22 mouse cellular contexts compared by ENCODE assay signal in genomic region chr3:109918996-109919395, GRCm38 (mm10).
A peak's percentile ranks its signal among the peaks of the same experiment; 100 is the strongest.
DNase-seq lines count a peak whose midpoint lies in the region; ATAC-seq and TF ChIP-seq lines count a peak whose summit lies in the region.
"Had no signal": no experiment of that assay in that cellular context is flagged by ENCODE, and none has a peak within 500 bp of the region (broad histone marks: within the 10 kb centered on the region; RNA-seq: fewer than 3 reads in every experiment).

No protein-coding gene starts in this region.

- no peak for TF ChIP-seq CTCF in forebrain, postnatal 0 days (IDR thresholded peaks at IDR 0.05; ENCODE audit: low read depth)

- no peak overlapping the region for H3K4me2 ChIP-seq in embryonic facial prominence, embryonic 11.5 days (ENCODE audit: low read depth, low read length)
- no peak overlapping the region for H3K4me2 ChIP-seq in midbrain, embryonic 11.5 days
- H3K4me2 ChIP-seq in midbrain, embryonic 14.5 days (ENCODE audit: low read length), result no peak overlapping the region
- H3K4me2 ChIP-seq in forebrain, postnatal 0 days (ENCODE audit: low read depth), result no peak overlapping the region
- H3K4me2 ChIP-seq in neural tube, embryonic 14.5 days (ENCODE audit: low read depth, low read length), result no peak overlapping the region
- H3K4me2 ChIP-seq: limb, embryonic 13.5 days; liver, embryonic 13.5 days; lung, embryonic 14.5 days; neural tube, embryonic 12.5 days had no signal

- DNase-seq in embryonic facial prominence, embryonic 11.5 days (ENCODE audit: low spot score), result peak; percentile 16
- DNase-seq in embryonic facial prominence, embryonic 10.5 days (ENCODE audit: low spot score), result no peak
- DNase-seq in midbrain, embryonic 11.5 days (ENCODE audit: low spot score, missing footprints), result peak; percentile 81
- DNase-seq in midbrain, embryonic 14.5 days, result no peak
- peak; percentile 36 for DNase-seq in forebrain, postnatal 0 days
- no peak for DNase-seq in right cerebral cortex, postnatal 4 days
- no peak for DNase-seq in T-cell, adult 2 months (ENCODE audit: low spot score)
- DNase-seq: adrenal gland, postnatal 14 days; cerebellum, adult 18-20 months; cerebellum, postnatal 36 days; gastrocnemius, postnatal 10 days; heart, adult 2 months; heart, postnatal 36 days; kidney, adult 11 months; kidney, postnatal 10 days; liver, embryonic 13.5 days; lung, embryonic 14.5 days; lung, postnatal 36 days; thymus, postnatal 25 days had no signal

- WGBS in embryonic facial prominence, embryonic 11.5 days, result 36% methylated on average over 3 of the region's 3 CpGs
- 53% methylated on average over 3 of the region's 3 CpGs for WGBS in embryonic facial prominence, embryonic 10.5 days
- WGBS in midbrain, embryonic 11.5 days, result 74% methylated on average over 3 of the region's 3 CpGs
- 73% methylated on average over 3 of the region's 3 CpGs for WGBS in midbrain, embryonic 14.5 days
- 42% methylated on average over 3 of the region's 3 CpGs for WGBS in forebrain, postnatal 0 days
- WGBS in neural tube, embryonic 14.5 days, result 41% methylated on average over 3 of the region's 3 CpGs

- H3K36me3 ChIP-seq in embryonic facial prominence, embryonic 11.5 days (replicated peaks; ENCODE audit: control insufficient read depth, insufficient read depth, low read depth, low read length), result no peaks in the 10 kb centered on the region
- H3K36me3 ChIP-seq in embryonic facial prominence, embryonic 10.5 days (replicated peaks), result no peaks in the 10 kb centered on the region
- H3K36me3 ChIP-seq in midbrain, embryonic 11.5 days (ENCODE audit: control insufficient read depth, insufficient read depth, low read length), result no peaks in the 10 kb centered on the region
- H3K36me3 ChIP-seq in midbrain, embryonic 14.5 days (ENCODE audit: control insufficient read depth, insufficient read depth, low read length), result no peaks in the 10 kb centered on the region
- no peaks in the 10 kb centered on the region for H3K36me3 ChIP-seq in forebrain, postnatal 0 days (ENCODE audit: insufficient read depth)
- no peaks in the 10 kb centered on the region for H3K36me3 ChIP-seq in neural tube, embryonic 14.5 days (ENCODE audit: control insufficient read depth, insufficient read depth, low read length)
- H3K36me3 ChIP-seq: limb, embryonic 13.5 days; liver, embryonic 13.5 days; neural tube, embryonic 12.5 days had no signal

- no peak overlapping the region for H3K9ac ChIP-seq in embryonic facial prominence, embryonic 11.5 days (replicated peaks; ENCODE audit: low read length)
- no peak overlapping the region for H3K9ac ChIP-seq in midbrain, embryonic 11.5 days (ENCODE audit: low read length)
- H3K9ac ChIP-seq in midbrain, embryonic 14.5 days (replicated peaks; ENCODE audit: low read length), result no peak overlapping the region
- no peak overlapping the region for H3K9ac ChIP-seq in forebrain, postnatal 0 days
- H3K9ac ChIP-seq in neural tube, embryonic 14.5 days (replicated peaks; ENCODE audit: low read depth, low read length), result no peak overlapping the region
- H3K9ac ChIP-seq: limb, embryonic 13.5 days; liver, embryonic 13.5 days; lung, embryonic 14.5 days; neural tube, embryonic 12.5 days had no signal

- no peaks in the 10 kb centered on the region for H3K27me3 ChIP-seq in embryonic facial prominence, embryonic 11.5 days (ENCODE audit: control insufficient read depth, insufficient read depth, low read length)
- no peaks in the 10 kb centered on the region for H3K27me3 ChIP-seq in embryonic facial prominence, embryonic 10.5 days (replicated peaks; ENCODE audit: low read depth, poor library complexity, severe bottlenecking)
- no peaks in the 10 kb centered on the region for H3K27me3 ChIP-seq in midbrain, embryonic 11.5 days (ENCODE audit: control insufficient read depth, insufficient read depth, low read length)
- H3K27me3 ChIP-seq in midbrain, embryonic 14.5 days (ENCODE audit: control insufficient read depth, insufficient read depth, low read length), result no peaks in the 10 kb centered on the region
- no peaks in the 10 kb centered on the region for H3K27me3 ChIP-seq in forebrain, postnatal 0 days (ENCODE audit: insufficient read depth, low read length)
- no peaks in the 10 kb centered on the region for H3K27me3 ChIP-seq in neural tube, embryonic 14.5 days (ENCODE audit: control insufficient read depth, insufficient read depth, low read length)
- H3K27me3 ChIP-seq: liver, embryonic 13.5 days; neural tube, embryonic 12.5 days had no signal

- H3K4me1 ChIP-seq in embryonic facial prominence, embryonic 11.5 days (ENCODE audit: control insufficient read depth, insufficient read depth, low read length), result no peaks in the 10 kb centered on the region
- H3K4me1 ChIP-seq in embryonic facial prominence, embryonic 10.5 days, result peaks cover 26% of the 10 kb centered on the region
- peaks cover 4% of the 10 kb centered on the region for H3K4me1 ChIP-seq in midbrain, embryonic 11.5 days (ENCODE audit: control insufficient read depth, insufficient read depth, low read length)
- peaks cover 4% of the 10 kb centered on the region for H3K4me1 ChIP-seq in midbrain, embryonic 14.5 days (ENCODE audit: control insufficient read depth, insufficient read depth, low read length)
- peaks cover 8% of the 10 kb centered on the region for H3K4me1 ChIP-seq in forebrain, postnatal 0 days (ENCODE audit: insufficient read depth)
- peaks cover 4% of the 10 kb centered on the region; the same call in 1 of the 2 replicates for H3K4me1 ChIP-seq in neural tube, embryonic 14.5 days (ENCODE audit: control insufficient read depth, insufficient read depth, low read length)
- H3K4me1 ChIP-seq: liver, embryonic 13.5 days had no signal

- no peak for ATAC-seq in embryonic facial prominence, embryonic 11.5 days (replicated peaks; ENCODE audit: insufficient number of reproducible peaks, low FRiP score, low TSS enrichment, low read depth)
- no peak for ATAC-seq in midbrain, embryonic 11.5 days (ENCODE audit: low FRiP score)
- ATAC-seq in midbrain, embryonic 14.5 days (ENCODE audit: low FRiP score, low TSS enrichment), result no peak
- ATAC-seq in forebrain, postnatal 0 days, result peak; percentile 50; the same call in 1 of the 2 replicates
- peak; percentile 56; the same call in 1 of the 2 replicates for ATAC-seq in neural tube, embryonic 14.5 days (ENCODE audit: low read depth)

- H3K4me3 ChIP-seq in embryonic facial prominence, embryonic 11.5 days (ENCODE audit: low read depth, low read length), result no peak overlapping the region
- no peak overlapping the region for H3K4me3 ChIP-seq in embryonic facial prominence, embryonic 10.5 days
- no peak overlapping the region for H3K4me3 ChIP-seq in midbrain, embryonic 11.5 days (ENCODE audit: low read depth, low read length)
- H3K4me3 ChIP-seq in midbrain, embryonic 14.5 days (replicated peaks; ENCODE audit: low read depth, low read length), result no peak overlapping the region
- no peak overlapping the region for H3K4me3 ChIP-seq in forebrain, postnatal 0 days (ENCODE audit: low read depth, low read length)
- no peak overlapping the region for H3K4me3 ChIP-seq in neural tube, embryonic 14.5 days (ENCODE audit: low read depth, low read length)
- H3K4me3 ChIP-seq: heart, adult 2 months; limb, embryonic 13.5 days; liver, embryonic 13.5 days; neural tube, embryonic 12.5 days had no signal

- no peak overlapping the region for H3K27ac ChIP-seq in embryonic facial prominence, embryonic 11.5 days (replicated peaks; ENCODE audit: low read depth, low read length)
- H3K27ac ChIP-seq in embryonic facial prominence, embryonic 10.5 days (replicated peaks), result no peak overlapping the region
- H3K27ac ChIP-seq in midbrain, embryonic 11.5 days (ENCODE audit: low read depth, low read length), result no peak overlapping the region
- no peak overlapping the region for H3K27ac ChIP-seq in midbrain, embryonic 14.5 days (replicated peaks; ENCODE audit: low read depth, low read length)
- no peak overlapping the region for H3K27ac ChIP-seq in forebrain, postnatal 0 days (ENCODE audit: low read depth, low read length)
- no peak overlapping the region for H3K27ac ChIP-seq in neural tube, embryonic 14.5 days (ENCODE audit: low read depth, low read length)
- H3K27ac ChIP-seq: heart, adult 2 months; limb, embryonic 13.5 days; liver, embryonic 13.5 days; neural tube, embryonic 12.5 days had no signal

- H3K9me3 ChIP-seq in embryonic facial prominence, embryonic 11.5 days (replicated peaks; ENCODE audit: control insufficient read depth, low read length), result no peaks in the 10 kb centered on the region
- no peaks in the 10 kb centered on the region for H3K9me3 ChIP-seq in embryonic facial prominence, embryonic 10.5 days
- H3K9me3 ChIP-seq in midbrain, embryonic 11.5 days (ENCODE audit: control insufficient read depth, low read length), result no peaks in the 10 kb centered on the region
- no peaks in the 10 kb centered on the region for H3K9me3 ChIP-seq in midbrain, embryonic 14.5 days (ENCODE audit: control insufficient read depth, low read length)
- H3K9me3 ChIP-seq in forebrain, postnatal 0 days (ENCODE audit: low read length), result no peaks in the 10 kb centered on the region
- H3K9me3 ChIP-seq in neural tube, embryonic 14.5 days (ENCODE audit: control insufficient read depth, low read length), result no peaks in the 10 kb centered on the region
- H3K9me3 ChIP-seq: limb, embryonic 13.5 days; liver, embryonic 13.5 days; neural tube, embryonic 12.5 days had no signal

Comparison
In these comparisons a context has a peak if more than half of its experiments do, and no peak if none do; other contexts are left out.
1. DNase-seq: peak in embryonic facial prominence, embryonic 11.5 days (single experiment), midbrain, embryonic 11.5 days (single experiment) and forebrain, postnatal 0 days (single experiment); none in embryonic facial prominence, embryonic 10.5 days (single experiment), midbrain, embryonic 14.5 days (single experiment), right cerebral cortex, postnatal 4 days (single experiment) and T-cell, adult 2 months (single experiment).
2. ATAC-seq: peak in forebrain, postnatal 0 days (single experiment) and neural tube, embryonic 14.5 days (single experiment); none in embryonic facial prominence, embryonic 11.5 days (single experiment), midbrain, embryonic 11.5 days (single experiment) and midbrain, embryonic 14.5 days (single experiment).